Mouse (Mus musculus): ENCODE results near the gene Mpi. TPM values are rescaled to one million over a fixed set of nuclear protein-coding genes. Genes with fewer than 3 reads are reported as not detected.

The Mpi gene
- polyA plus RNA-seq, 1 experiment: 17.8 TPM

DNA sequence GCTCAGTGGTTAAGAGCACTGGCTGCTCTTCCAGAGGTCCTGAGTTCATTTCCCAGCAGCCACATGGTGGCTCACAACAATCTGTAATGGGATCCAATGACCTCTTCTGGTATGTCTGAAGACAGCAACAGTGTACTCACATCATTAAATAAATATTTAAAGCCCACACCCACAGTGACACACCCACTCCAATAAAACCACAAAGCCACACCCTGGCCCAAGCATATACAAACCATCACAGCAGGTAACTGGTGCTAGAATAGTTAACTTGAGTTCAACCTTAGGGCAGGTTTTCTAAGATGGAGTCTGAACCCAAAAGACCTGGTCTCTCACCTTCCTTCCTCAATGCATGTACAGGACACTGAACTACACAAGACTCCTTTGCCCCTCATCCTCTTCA lies 57.6 kb downstream of the Mpi start:
- Histone ChIP-seq H3K4me1 (ENCODE audit: control insufficient read depth, insufficient read depth, low read length) (no peaks in the 10 kb centered on the region), H3K4me3 (ENCODE audit: insufficient read depth, low read length) (no peak overlapping the region), H3K27ac (ENCODE audit: insufficient read depth, low read depth, low read length) (no peak overlapping the region)
- TF ChIP-seq POLR2A (IDR thresholded peaks at IDR 0.05; ENCODE audit: borderline replicate concordance, low read depth, low read length) (no peak), CTCF (IDR thresholded peaks at IDR 0.05; ENCODE audit: low read depth, low read length) (no peak)

Other genes starting within 250 kb of the Mpi start
- 28.6 and 29.5 TPM in 2 replicates for gene Ppcdc, start 112.6 kb downstream of the Mpi start, polyA plus RNA-seq (2012; ENCODE audit: insufficient read depth, insufficient read length, missing spikeins)
- gene Scamp5, start 84.7 kb downstream of the Mpi start, polyA plus RNA-seq (2012; ENCODE audit: insufficient read depth, insufficient read length, missing spikeins): 72.1 and 72.5 TPM in 2 replicates
- gene Rpp25, start 48.7 kb downstream of the Mpi start, polyA plus RNA-seq (2012; ENCODE audit: insufficient read depth, insufficient read length, missing spikeins): not detected in 2 replicates
- 346 and 384 TPM in 2 replicates for gene Cox5a, start 31.5 kb downstream of the Mpi start, polyA plus RNA-seq (2012; ENCODE audit: insufficient read depth, insufficient read length, missing spikeins)
- gene Fam219b, start 15.2 kb downstream of the Mpi start, polyA plus RNA-seq (2012; ENCODE audit: insufficient read depth, insufficient read length, missing spikeins): 15.5 and 18.4 TPM in 2 replicates
- 144 and 147 TPM in 2 replicates for gene Scamp2, start 8.2 kb upstream of the Mpi start, polyA plus RNA-seq (2012; ENCODE audit: insufficient read depth, insufficient read length, missing spikeins)
- gene Ulk3, start 36.7 kb upstream of the Mpi start, polyA plus RNA-seq (2012; ENCODE audit: insufficient read depth, insufficient read length, missing spikeins): 17.2 and 23.0 TPM in 2 replicates
- gene Cplx3, start 53.5 kb upstream of the Mpi start, polyA plus RNA-seq (2012; ENCODE audit: insufficient read depth, insufficient read length, missing spikeins): not detected in 2 replicates
- gene Lman1l, start 68.0 kb upstream of the Mpi start, polyA plus RNA-seq (2012; ENCODE audit: insufficient read depth, insufficient read length, missing spikeins): not detected in 2 replicates
- gene Csk, start 100.9 kb upstream of the Mpi start, polyA plus RNA-seq (2012; ENCODE audit: insufficient read depth, insufficient read length, missing spikeins): 125 and 126 TPM in 2 replicates
- not detected in 2 replicates for gene Cyp1a2, start 130.9 kb upstream of the Mpi start, polyA plus RNA-seq (2012; ENCODE audit: insufficient read depth, insufficient read length, missing spikeins)
- gene Cyp1a1, start 135.2 kb upstream of the Mpi start, polyA plus RNA-seq (2012; ENCODE audit: insufficient read depth, insufficient read length, missing spikeins): not detected in 2 replicates
- gene Edc3, start 155.8 kb upstream of the Mpi start, polyA plus RNA-seq (2012; ENCODE audit: insufficient read depth, insufficient read length, missing spikeins): 12.8 and 13.0 TPM in 2 replicates
- gene Clk3, start 213.1 kb upstream of the Mpi start, polyA plus RNA-seq (2012; ENCODE audit: insufficient read depth, insufficient read length, missing spikeins): 72.4 and 84.2 TPM in 2 replicates